Mouse (Mus musculus) cortical plate, adult 2 months (tissue): Measurements from ENCODE around the gene Rassf4.
"Not testable (repeated sequence)": the region's sequence is repeated elsewhere in the genome, so short reads cannot be mapped to it uniquely, and the experiment has no call there.

ENCODE experiments used
- CTCF ChIP-seq: fragments of 200-500 bp; IDR thresholded peaks from 2 replicates; pipeline ENCODE4 v1.5.1; 2011; ENCODE audit warnings: mild to moderate bottlenecking, control low read depth, low read length; ENCODE audit not compliant: insufficient read depth; ENCODE audit errors: extremely low read depth
- POLR2A ChIP-seq: fragments of 200-500 bp; IDR thresholded peaks from 2 replicates; pipeline ENCODE4 v1.6.1; 2011; ENCODE audit warnings: mild to moderate bottlenecking, low read length, control low read depth; ENCODE audit not compliant: insufficient read depth; ENCODE audit errors: extremely low read depth

GRCm38 (mm10) chr6:116600969-116601368 lies 72.8 kb downstream of the Rassf4 start:
- TF ChIP-seq POLR2A, CTCF: not testable (repeated sequence)
